Mouse (Mus musculus) midbrain, embryonic 14.5 days (tissue): ENCODE measurements at regions not wholly inside any gene's neighbourhood (a gene's known extent, or its start where the extent isn't known, plus 50 kb on each side); places are given as distances from the start of the nearest gene placed in this dataset.
"Not testable (repeated sequence)": the region's sequence is repeated elsewhere in the genome, so short reads cannot be mapped to it uniquely, and the experiment has no call there.

Experiments used
- ATAC-seq: fragments of 200-750 bp; cut with Nextera tagmentation; 2 replicates; pipeline ENCODE4 v1.8.0; 2017; ENCODE audit warnings: moderate number of reproducible peaks, moderate library complexity; ENCODE audit not compliant: low FRiP score, low TSS enrichment
- DNase-seq: peaks from one replicate; pipeline ENCODE4 v3.0.0-alpha.2; 2015
- H3K27ac ChIP-seq: fragments of 300-500 bp; sonication (generic); replicated peaks from 2 replicates; pipeline ENCODE4 v1.5.1; 2014; ENCODE audit warnings: mild to moderate bottlenecking, low read depth, low read length, moderate library complexity
- H3K27me3 ChIP-seq: fragments of 300-500 bp; sonication (generic); 2 replicates; pipeline ENCODE4 v1.6.1; 2014; ENCODE audit warnings: low read length, control low read depth, mixed read lengths; ENCODE audit not compliant: control insufficient read depth, insufficient read depth
- H3K36me3 ChIP-seq: fragments of 300-500 bp; sonication (generic); 2 replicates; pipeline ENCODE4 v1.6.1; 2014; ENCODE audit warnings: low read length, control low read depth; ENCODE audit not compliant: control insufficient read depth, insufficient read depth
- H3K4me1 ChIP-seq: fragments of 300-500 bp; sonication (generic); 2 replicates; pipeline ENCODE4 v1.6.1; 2014; ENCODE audit warnings: mild to moderate bottlenecking, antibody characterized with exemption, low read length, control low read depth; ENCODE audit not compliant: control insufficient read depth, insufficient read depth
- H3K4me2 ChIP-seq: fragments of 300-500 bp; sonication (generic); 2 replicates; pipeline ENCODE4 v1.6.1; 2014; ENCODE audit warnings: mild to moderate bottlenecking, low read length, moderate library complexity
- H3K4me3 ChIP-seq: fragments of 300-500 bp; sonication (generic); replicated peaks from 2 replicates; pipeline ENCODE4 v1.5.1; 2014; ENCODE audit warnings: low read depth, low read length
- H3K9ac ChIP-seq: fragments of 300-500 bp; sonication (generic); replicated peaks from 2 replicates; pipeline ENCODE4 v1.6.1; 2014; ENCODE audit warnings: mild to moderate bottlenecking, low read length, moderate library complexity
- H3K9me3 ChIP-seq: fragments of 300-500 bp; sonication (generic); 2 replicates; pipeline ENCODE4 v1.6.1; 2016; ENCODE audit warnings: low read length, control low read depth, mixed read lengths; ENCODE audit not compliant: control insufficient read depth
- WGBS: fragments of 180-500 bp; shearing (Covaris S2); extraction: QIAGEN DNeasy Blood & Tissue Kit; methylation state at CpG from one replicate; pipeline ENCODE4 v1.1.7; 2014; 5-methylcytosine and 5-hydroxymethylcytosine counted together

DNA sequence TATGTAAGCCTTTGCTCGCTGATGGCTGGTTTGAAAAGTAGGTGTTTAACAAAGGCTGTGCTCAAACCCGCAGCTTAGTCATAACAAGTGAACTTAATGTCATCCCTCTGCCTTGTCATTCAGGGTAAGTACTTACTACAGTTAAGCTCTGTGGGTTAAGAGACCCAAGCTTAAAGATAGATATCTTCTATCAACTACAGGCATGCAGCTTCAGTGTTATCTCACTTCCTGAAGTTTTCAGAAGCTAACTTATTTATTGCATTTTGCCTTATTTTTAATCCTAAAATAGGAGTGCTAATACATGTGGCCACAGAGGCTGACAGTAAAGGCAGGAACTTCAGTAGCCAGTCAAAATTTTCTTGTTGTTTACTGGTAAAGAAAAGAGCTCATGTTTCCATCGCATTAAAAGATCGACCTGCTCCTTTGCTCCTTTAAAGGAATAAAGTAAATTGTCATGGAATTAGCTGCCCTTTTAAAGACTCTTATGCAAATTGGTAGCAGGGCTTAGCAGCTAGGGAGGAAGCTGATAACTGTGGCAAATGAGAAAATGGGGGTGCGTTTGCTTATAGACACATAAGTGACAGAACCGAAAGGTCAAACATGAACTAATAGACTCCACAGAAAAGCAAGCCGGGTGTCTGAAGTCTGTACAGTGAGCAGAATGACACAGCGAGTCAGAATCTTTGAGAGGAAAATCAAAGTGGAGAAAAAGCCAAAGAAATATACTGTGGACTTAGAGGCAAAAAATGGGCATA, 55.9 kb upstream of the Inpp4b start:
- ATAC-seq (no peak), DNase-seq (peak; percentile 13)
- Histone ChIP-seq H3K4me3 (no peak overlapping the region), H3K9ac (no peak overlapping the region), H3K4me1 (no peaks in the 10 kb centered on the region), H3K36me3 (no peaks in the 10 kb centered on the region), H3K27me3 (no peaks in the 10 kb centered on the region), H3K4me2 (no peak overlapping the region), H3K9me3 (no peaks in the 10 kb centered on the region), H3K27ac (no peak overlapping the region)
- 59% methylated on average over 8 of the region's 8 CpGs for WGBS

DNA sequence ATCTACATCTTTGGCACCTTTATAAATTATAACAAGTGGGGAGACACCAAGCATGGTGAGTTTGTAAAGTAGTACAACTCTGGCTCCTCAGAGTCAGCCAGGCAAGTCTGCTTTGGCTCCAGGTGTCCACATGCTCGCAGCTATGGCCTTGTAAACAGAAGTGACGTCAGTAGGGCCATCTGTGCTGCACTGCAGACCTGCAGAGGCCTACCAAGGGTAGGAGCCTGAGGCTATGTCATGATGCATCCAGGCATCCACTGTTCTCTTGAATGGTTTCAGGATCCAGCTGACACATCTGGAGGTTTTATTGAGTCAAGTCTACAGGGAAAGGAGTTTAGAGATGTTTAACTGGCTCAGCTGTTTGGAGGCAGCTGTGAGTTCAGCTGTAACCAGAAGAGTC, 82.3 kb upstream of the Inpp4b start:
- 69% methylated on average over 2 of the region's 2 CpGs for WGBS
- Histone ChIP-seq H3K27ac (no peak overlapping the region), H3K4me1 (no peaks in the 10 kb centered on the region), H3K9me3 (no peaks in the 10 kb centered on the region), H3K36me3 (no peaks in the 10 kb centered on the region), H3K4me2 (no peak overlapping the region), H3K9ac (no peak overlapping the region), H3K27me3 (no peaks in the 10 kb centered on the region), H3K4me3 (no peak overlapping the region)
- DNase-seq (no peak), ATAC-seq (no peak)

DNA sequence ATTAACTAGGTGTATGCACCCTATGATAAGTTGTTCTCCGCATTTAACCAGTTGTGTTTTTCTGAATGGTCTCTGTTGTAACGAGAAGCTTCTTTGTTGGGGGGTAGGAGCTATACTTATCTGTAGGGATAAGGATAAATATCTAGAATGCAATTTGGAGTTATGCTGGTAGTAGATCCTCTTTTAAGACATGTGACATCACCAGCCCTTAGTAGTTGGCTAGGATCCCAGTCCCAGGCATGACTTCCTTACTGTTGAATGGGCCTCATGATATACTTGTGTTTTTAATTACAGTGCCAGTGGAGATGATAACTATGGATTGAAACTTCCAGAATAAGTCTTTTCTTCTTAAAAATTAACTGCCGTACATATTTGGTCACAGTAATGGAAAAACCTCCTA, 118.5 kb upstream of the Inpp4b start:
- H3K27me3 ChIP-seq: no peaks in the 10 kb centered on the region
- H3K27ac ChIP-seq: no peak overlapping the region
- H3K9ac ChIP-seq: no peak overlapping the region
- H3K4me3 ChIP-seq: no peak overlapping the region
- no peaks in the 10 kb centered on the region for H3K9me3 ChIP-seq
- ATAC-seq: no peak
- DNase-seq: no peak
- no peak overlapping the region for H3K4me2 ChIP-seq
- WGBS: 94% methylated on average over 3 of the region's 3 CpGs
- no peaks in the 10 kb centered on the region for H3K4me1 ChIP-seq
- no peaks in the 10 kb centered on the region for H3K36me3 ChIP-seq

DNA sequence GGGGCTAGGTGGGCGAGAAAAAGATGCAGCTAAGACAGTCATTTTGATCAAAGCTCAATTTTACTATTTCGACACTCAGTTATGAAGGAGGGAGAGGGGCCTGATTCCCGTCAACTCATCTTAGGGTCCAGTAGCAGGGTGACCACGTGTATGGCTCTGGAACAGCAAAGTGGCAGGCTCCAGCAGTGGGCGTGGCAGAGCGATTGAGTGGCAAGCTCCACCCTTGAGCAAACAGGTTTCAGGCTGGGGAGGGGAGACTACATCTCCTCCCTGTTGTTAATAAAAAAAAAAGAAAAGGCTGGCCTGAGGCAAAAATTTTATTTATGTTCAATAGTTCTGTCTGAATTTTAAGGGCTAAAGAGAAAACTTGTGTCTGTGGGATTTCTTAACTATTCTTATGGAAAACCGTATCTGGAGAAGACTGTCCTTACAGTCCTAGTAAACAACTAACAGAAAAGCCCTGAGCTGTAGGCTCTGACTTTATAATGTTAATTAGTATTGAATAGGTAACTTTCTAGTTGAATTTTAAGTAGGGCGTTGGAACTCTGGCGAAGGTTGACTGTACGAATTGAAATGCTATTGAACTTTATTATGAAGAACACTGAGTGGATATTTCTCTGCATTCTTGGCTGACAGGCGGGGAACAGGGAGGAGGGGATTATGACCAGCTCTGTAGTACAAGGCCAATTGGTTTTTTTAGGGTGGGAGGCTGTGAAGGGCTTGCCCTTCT, 155.1 kb upstream of the Inpp4b start:
- WGBS: 67% methylated on average over 11 of the region's 11 CpGs
- ATAC-seq: not testable (repeated sequence)

DNA sequence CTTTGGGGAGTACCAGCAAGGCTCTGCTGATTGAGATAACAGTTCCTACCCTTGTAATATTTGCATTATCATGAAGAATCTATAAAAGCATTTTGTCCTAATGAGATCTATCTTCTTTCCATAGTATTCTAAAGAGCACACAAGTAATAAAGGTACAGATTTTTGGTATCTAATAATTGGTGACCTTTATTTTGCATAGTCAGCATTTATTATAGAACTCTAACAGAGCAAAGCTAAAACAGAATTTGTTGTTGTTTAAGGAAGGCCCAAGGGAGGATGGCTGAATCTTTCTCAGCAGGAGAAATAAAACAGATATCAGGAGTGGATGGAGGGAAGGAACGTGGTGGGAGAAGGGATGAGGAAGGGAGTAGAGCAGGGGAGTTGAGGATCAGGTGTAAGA, 160.8 kb upstream of the Usp38 start:
- 72% methylated on average over 1 of the region's 1 CpGs for WGBS
- Histone ChIP-seq H3K9me3 (no peaks in the 10 kb centered on the region), H3K27me3 (no peaks in the 10 kb centered on the region), H3K36me3 (no peaks in the 10 kb centered on the region), H3K4me1 (no peaks in the 10 kb centered on the region), H3K27ac (no peak overlapping the region), H3K9ac (no peak overlapping the region), H3K4me2 (no peak overlapping the region), H3K4me3 (no peak overlapping the region)
- DNase-seq: no peak
- no peak for ATAC-seq

More for the DNA sequence above, 155.1 kb upstream of the Inpp4b start:
- not testable (repeated sequence) for H3K4me1 ChIP-seq, DNase-seq, H3K4me2 ChIP-seq, H3K9ac ChIP-seq, H3K27ac ChIP-seq, H3K9me3 ChIP-seq, H3K4me3 ChIP-seq, H3K27me3 ChIP-seq, H3K36me3 ChIP-seq

DNA sequence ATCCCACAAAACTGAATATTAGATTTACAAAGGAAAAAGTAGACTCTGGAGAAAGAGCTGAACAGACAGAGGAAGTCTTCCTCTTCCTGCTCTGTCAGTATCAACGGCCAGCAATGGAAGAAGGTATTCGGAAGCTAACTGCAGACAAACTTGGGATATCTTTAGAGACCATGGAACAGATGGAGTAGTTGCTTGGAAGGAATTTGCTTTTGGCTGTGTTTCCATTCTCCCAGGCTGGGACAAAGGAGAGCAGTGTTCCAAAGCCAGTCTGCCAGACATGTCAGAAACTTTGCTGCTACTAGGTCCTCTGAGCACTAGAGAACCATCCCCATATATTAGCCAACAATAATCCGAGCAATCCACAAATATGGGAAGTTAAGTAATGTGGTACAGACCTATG, 132.5 kb upstream of the Usp38 start:
- Histone ChIP-seq H3K9ac (no peak overlapping the region), H3K4me3 (no peak overlapping the region), H3K4me1 (no peaks in the 10 kb centered on the region), H3K27me3 (no peaks in the 10 kb centered on the region), H3K4me2 (no peak overlapping the region), H3K9me3 (no peaks in the 10 kb centered on the region), H3K27ac (no peak overlapping the region), H3K36me3 (no peaks in the 10 kb centered on the region)
- no peak for ATAC-seq
- DNase-seq: no peak
- 90% methylated on average over 3 of the region's 3 CpGs for WGBS

DNA sequence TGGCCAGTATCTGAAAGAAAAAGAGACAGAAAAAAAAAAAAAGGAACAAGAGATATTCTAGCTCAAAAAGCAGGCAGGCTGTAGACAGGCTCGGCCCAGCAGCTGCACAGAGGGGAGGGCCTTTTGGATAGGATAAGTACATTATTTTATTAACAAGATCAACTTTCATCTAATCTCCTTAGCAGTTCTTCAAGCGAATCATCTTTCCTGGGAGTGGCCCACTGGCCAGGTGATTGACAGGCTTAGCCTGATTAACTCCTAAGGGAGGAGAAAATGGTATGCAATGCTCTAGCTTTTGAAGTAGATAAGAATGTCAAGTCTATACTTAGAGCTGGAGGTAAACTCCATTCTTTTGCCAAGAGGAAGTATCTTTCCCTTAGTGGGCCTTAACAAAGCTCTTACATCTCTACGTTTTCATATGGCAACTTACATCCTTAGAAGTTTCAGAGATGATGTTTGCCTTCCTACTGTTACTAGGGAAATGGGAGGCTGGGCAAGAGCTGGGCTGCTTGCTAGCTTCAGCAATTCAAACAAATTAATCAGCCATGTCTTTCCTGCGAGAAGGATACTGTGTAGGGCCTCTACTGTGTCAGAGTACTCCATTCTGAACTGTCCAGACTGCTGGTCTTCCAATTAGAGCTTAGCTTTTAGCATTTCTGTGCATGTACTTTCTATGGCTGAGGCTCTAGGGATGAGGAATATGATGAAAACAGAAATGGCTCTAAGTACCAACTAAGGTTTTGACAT, 92.2 kb upstream of the Usp38 start:
- H3K27ac ChIP-seq: no peak overlapping the region
- H3K4me1 ChIP-seq: no peaks in the 10 kb centered on the region
- H3K9ac ChIP-seq: no peak overlapping the region
- no peaks in the 10 kb centered on the region for H3K27me3 ChIP-seq
- 22% methylated on average over 4 of the region's 4 CpGs for WGBS
- H3K4me3 ChIP-seq: no peak overlapping the region
- peak; percentile 11 for DNase-seq
- ATAC-seq: no peak
- no peaks in the 10 kb centered on the region for H3K36me3 ChIP-seq
- no peak overlapping the region for H3K4me2 ChIP-seq
- H3K9me3 ChIP-seq: no peaks in the 10 kb centered on the region

DNA sequence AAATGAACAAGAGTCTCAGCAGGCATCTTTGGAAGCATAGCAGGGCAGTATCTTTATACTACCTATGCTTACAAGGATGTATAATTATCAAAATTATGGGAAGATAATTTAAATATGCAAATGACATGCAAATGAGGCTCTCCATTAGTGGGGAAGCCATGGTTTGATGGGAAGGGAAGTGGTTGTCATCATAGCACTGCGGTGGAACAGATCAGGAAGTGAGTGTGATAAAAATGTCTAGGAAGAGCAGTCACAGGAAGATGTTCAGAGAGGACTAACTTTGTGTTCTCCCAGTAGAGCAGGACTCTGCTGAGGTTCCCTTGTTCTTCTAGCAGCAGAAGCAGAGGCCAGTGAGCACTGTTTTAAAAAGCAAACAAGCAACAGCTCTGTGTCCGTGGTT, 84.2 kb upstream of the Usp38 start:
- ATAC-seq: no peak
- Histone ChIP-seq H3K27me3 (no peaks in the 10 kb centered on the region), H3K36me3 (no peaks in the 10 kb centered on the region), H3K27ac (no peak overlapping the region), H3K9ac (no peak overlapping the region), H3K9me3 (no peaks in the 10 kb centered on the region), H3K4me1 (no peaks in the 10 kb centered on the region), H3K4me3 (no peak overlapping the region), H3K4me2 (no peak overlapping the region)
- DNase-seq: no peak
- 90% methylated on average over 2 of the region's 2 CpGs for WGBS
